Mouse (Mus musculus) midbrain, embryonic 12.5 days (tissue): ENCODE data around the gene Msh5. TPM values are rescaled to one million over a fixed set of nuclear protein-coding genes. Genes with fewer than 3 reads are reported as not detected.
"Not testable (repeated sequence)": the region's sequence is repeated elsewhere in the genome, so short reads cannot be mapped to it uniquely, and the experiment has no call there.

ENCODE experiments used
- ATAC-seq: fragments of 200-750 bp; cut with Nextera tagmentation; 2 replicates; pipeline ENCODE4 v1.8.0; 2017; ENCODE audit warnings: low read depth, moderate TSS enrichment, moderate library complexity; ENCODE audit not compliant: low FRiP score
- H3K27ac ChIP-seq: fragments of 300-500 bp; sonication (generic); replicated peaks from 2 replicates; pipeline ENCODE4 v1.5.1; 2016; ENCODE audit warnings: mild to moderate bottlenecking
- H3K27me3 ChIP-seq: fragments of 300-500 bp; sonication (generic); 2 replicates; pipeline ENCODE4 v1.6.1; 2016; ENCODE audit warnings: mild to moderate bottlenecking
- H3K36me3 ChIP-seq: fragments of 300-500 bp; sonication (generic); 2 replicates; pipeline ENCODE4 v1.6.1; 2016
- H3K4me1 ChIP-seq: fragments of 300-500 bp; sonication (generic); 2 replicates; pipeline ENCODE4 v1.6.1; 2016
- H3K4me2 ChIP-seq: fragments of 300-500 bp; sonication (generic); replicated peaks from 2 replicates; pipeline ENCODE4 v1.6.1; 2016; ENCODE audit warnings: mild to moderate bottlenecking, moderate library complexity
- H3K4me3 ChIP-seq: fragments of 300-500 bp; sonication (generic); 2 replicates; pipeline ENCODE4 v1.5.1; 2016; ENCODE audit warnings: mild to moderate bottlenecking
- H3K9ac ChIP-seq: fragments of 300-500 bp; sonication (generic); replicated peaks from 2 replicates; pipeline ENCODE4 v1.6.1; 2016; ENCODE audit warnings: mild to moderate bottlenecking, moderate library complexity
- H3K9me3 ChIP-seq: fragments of 300-500 bp; sonication (generic); 2 replicates; pipeline ENCODE4 v1.6.1; 2016; ENCODE audit warnings: mild to moderate bottlenecking
- WGBS: fragments of 180-500 bp; shearing (Covaris S2); methylation state at CpG from one replicate; pipeline ENCODE4 v1.1.7; 2016; 5-methylcytosine and 5-hydroxymethylcytosine counted together
- polyA plus RNA-seq: library from polyadenylated mRNA; unstranded; fragments of >200 nt; fragmentation: Nextera tagmentation; extraction: Ambion mirVana; gene quantifications from 2 replicates; pipeline ENCODE4 v1.2.1, GENCODE M21; 2016

Gene Msh5
- polyA plus RNA-seq, 1 experiment from 2014 or later, result 7.6 TPM

DNA sequence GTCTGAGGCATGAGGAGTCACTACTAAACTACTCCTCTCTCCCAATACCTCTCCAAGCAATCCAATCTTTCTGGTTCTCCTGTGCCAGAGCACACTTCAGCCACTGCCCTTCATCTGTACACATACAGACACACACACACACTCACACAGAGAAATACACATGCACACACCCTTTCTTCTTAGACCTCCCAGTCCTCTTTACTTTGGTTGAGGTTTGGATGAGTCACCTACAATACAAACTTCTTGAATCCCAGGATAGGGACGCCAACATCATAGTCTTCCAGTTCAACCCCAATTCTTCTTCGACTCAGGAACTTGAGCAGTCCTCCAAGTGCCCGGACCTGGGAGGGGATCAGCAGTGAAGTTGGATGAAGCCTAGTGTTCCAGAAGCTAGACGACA lies 2.8 kb downstream of the Msh5 start:
- no peaks in the 10 kb centered on the region for H3K27me3 ChIP-seq
- no peak overlapping the region for H3K4me3 ChIP-seq
- WGBS, result 89% methylated on average over 4 of the region's 4 CpGs
- no peak overlapping the region for H3K9ac ChIP-seq
- H3K4me2 ChIP-seq, result no peak overlapping the region
- no peak overlapping the region for H3K27ac ChIP-seq
- no peaks in the 10 kb centered on the region for H3K9me3 ChIP-seq
- no peak for ATAC-seq
- H3K4me1 ChIP-seq, result peaks cover 30% of the 10 kb centered on the region
- H3K36me3 ChIP-seq, result no peaks in the 10 kb centered on the region

DNA sequence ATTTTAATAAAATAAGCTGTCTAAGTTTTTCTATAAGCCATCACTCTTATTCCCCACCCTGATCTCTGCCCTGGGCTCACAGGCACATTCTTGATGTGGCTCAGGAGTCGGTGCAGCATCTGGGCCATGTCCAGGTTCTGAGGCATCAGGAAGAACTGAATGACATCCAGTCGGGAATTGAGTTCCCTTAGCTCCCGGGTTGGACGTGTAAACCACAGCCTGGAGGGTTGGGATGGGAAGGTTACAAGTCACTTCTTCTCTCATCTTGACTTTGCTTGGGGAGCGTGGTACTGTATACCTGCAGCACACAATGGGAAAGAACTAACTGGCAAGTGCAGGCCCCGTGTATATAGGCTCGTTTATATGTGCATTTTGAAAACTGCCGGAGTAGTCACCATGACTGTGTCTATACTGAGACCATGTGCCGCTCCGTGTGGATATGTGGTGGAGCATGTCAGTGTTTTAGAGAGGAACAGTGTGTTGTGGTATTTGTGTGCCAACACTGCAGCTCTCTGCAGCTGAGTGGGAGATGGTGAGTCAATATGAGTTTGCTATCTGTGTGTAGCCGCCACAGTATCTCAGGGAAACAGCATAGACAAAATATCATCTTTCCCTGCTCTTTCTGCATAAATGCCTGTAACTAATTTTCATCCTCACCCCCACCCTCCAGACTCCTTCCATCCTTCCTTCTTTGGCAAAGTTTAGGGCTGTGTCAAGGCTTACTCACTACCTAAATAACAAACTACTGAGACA lies 7.2 kb downstream of the Msh5 start:
- no peak for ATAC-seq
- no peaks in the 10 kb centered on the region for H3K9me3 ChIP-seq
- no peaks in the 10 kb centered on the region for H3K27me3 ChIP-seq
- no peaks in the 10 kb centered on the region for H3K36me3 ChIP-seq
- no peak overlapping the region for H3K9ac ChIP-seq
- H3K4me1 ChIP-seq, result no peaks in the 10 kb centered on the region
- H3K4me3 ChIP-seq, result no peak overlapping the region
- H3K4me2 ChIP-seq, result no peak overlapping the region
- 88% methylated on average over 11 of the region's 11 CpGs for WGBS
- no peak overlapping the region for H3K27ac ChIP-seq

DNA sequence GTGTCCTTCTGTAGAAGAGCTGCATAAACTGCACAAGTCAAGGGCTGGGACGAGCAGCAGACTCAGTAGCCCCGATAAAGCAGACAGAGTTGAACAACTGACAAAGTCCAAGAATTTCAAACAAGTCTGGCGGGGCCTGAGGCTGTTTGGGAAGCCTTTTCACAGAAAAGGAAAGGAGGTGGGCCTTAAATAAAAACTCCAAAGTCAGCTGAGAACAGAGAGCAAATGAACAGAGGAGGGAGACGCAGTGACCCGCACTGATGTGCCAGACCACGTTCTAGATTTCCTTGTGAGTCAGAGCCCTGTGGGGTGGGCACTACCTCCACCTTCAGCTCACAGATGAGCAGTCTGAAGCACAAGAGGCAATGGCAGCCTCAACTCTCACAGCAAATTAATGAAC lies 11.6 kb downstream of the Msh5 start:
- no peak for ATAC-seq
- WGBS, result 82% methylated on average over 6 of the region's 6 CpGs
- H3K4me3 ChIP-seq, result no peak overlapping the region
- no peaks in the 10 kb centered on the region for H3K9me3 ChIP-seq
- H3K27me3 ChIP-seq, result no peaks in the 10 kb centered on the region; the same call in 1 of the 2 replicates
- H3K36me3 ChIP-seq, result no peaks in the 10 kb centered on the region
- H3K4me1 ChIP-seq, result peaks cover 5% of the 10 kb centered on the region
- H3K9ac ChIP-seq, result no peak overlapping the region
- no peak overlapping the region for H3K27ac ChIP-seq
- H3K4me2 ChIP-seq, result no peak overlapping the region

DNA sequence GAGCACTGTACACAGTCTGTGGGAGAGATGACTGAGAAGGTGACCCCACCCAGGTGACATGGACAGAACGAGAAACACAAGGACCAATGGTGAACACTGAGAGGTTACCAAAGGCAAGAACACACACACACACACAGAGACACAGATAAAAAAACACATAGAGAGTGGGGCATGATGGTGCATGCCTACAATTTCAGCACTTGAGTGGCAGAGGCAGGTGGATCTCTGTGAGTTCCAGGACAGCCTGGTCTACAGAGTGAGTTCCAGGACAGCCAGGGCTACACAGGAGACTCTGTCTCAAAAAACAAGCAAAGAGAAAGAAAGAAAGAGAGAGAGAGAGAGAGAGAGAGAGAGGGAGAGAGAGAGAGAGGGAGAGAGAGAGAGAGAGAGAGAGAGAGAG lies 12.8 kb downstream of the Msh5 start:
- not testable (repeated sequence) for ATAC-seq, H3K9me3 ChIP-seq, H3K4me1 ChIP-seq, H3K36me3 ChIP-seq, H3K4me2 ChIP-seq, H3K27me3 ChIP-seq, H3K9ac ChIP-seq, H3K27ac ChIP-seq, H3K4me3 ChIP-seq
- 57% methylated on average over 1 of the region's 1 CpGs for WGBS

DNA sequence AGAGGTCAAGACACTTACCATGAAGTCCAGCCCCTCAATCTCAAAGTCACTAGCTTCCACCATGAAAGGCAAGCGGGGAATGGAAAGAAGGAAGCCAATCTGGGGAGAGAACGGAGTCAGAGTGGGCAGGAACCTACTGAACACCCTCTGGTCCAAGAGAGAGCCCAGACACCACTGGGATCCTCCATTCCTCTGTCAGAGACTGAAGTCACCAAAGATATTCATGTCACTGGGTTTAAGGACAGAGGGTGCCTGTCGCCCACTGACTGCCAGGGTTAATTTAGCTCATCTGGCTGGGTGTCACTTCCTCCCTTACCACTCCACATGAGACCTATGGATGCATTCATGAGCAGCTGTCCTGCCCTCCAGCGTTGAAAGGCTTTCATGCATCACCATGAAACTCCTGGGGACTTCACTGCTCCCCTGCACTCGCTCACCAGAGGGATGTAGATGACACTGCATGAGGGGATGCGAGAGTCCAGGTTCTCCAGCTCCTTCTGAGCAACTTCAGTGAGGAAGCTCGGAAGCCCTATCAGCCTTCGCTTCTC lies 14.1 kb downstream of the Msh5 start:
- H3K4me2 ChIP-seq, result no peak overlapping the region
- 78% methylated on average over 8 of the region's 8 CpGs for WGBS
- H3K4me3 ChIP-seq, result no peak overlapping the region
- H3K4me1 ChIP-seq, result peaks cover 17% of the 10 kb centered on the region
- ATAC-seq, result no peak
- H3K27me3 ChIP-seq, result no peaks in the 10 kb centered on the region; the same call in 1 of the 2 replicates
- H3K27ac ChIP-seq, result no peak overlapping the region
- no peaks in the 10 kb centered on the region for H3K36me3 ChIP-seq
- H3K9ac ChIP-seq, result no peak overlapping the region
- H3K9me3 ChIP-seq, result no peaks in the 10 kb centered on the region

DNA sequence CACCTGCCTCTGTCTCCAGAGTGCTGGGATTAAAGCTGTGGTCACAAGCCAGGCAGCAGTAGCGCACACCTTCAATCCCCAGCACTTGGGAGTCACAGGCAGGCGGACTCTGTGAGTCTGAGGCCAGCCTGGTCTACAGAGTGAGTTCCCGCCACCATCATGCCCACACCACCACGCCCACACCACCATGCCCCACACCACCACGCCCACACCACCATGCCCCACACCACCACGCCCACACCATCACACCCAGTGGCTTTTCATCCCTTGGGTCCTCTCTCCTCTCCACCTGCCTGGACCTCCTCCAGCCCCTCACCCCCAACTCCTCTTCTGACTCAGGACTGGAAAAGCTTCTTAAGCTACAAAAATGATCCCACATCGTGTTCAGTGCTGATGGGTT lies 14.7 kb downstream of the Msh5 start:
- Histone ChIP-seq H3K4me2 (no peak overlapping the region), H3K4me3 (no peak overlapping the region), H3K36me3 (no peaks in the 10 kb centered on the region), H3K27ac (no peak overlapping the region), H3K27me3 (no peaks in the 10 kb centered on the region; the same call in 1 of the 2 replicates), H3K4me1 (peaks cover 22% of the 10 kb centered on the region), H3K9ac (no peak overlapping the region), H3K9me3 (no peaks in the 10 kb centered on the region)
- no peak for ATAC-seq
- 91% methylated on average over 7 of the region's 7 CpGs for WGBS

DNA sequence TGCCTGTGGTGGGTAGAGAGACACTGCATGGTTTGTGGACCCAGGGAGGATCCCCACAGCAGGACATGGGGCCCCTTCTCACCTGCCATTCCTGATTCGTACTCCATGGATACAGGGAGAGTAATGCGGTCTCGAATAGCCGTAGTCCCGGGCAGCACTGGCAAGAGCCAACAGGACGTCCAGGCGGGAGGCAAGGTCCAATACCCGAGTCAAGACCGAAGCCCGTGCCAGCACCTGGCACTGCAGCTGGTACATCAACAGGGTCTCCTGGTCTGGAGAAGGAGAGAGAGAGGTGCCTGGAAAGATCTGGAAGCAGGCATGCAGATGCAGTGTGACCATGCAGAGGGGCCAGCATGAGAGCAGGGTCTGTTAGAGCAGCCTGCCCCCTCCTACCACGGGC lies 15.3 kb downstream of the Msh5 start:
- Histone ChIP-seq H3K36me3 (no peaks in the 10 kb centered on the region), H3K9ac (no peak overlapping the region), H3K27me3 (no peaks in the 10 kb centered on the region; the same call in 1 of the 2 replicates), H3K27ac (no peak overlapping the region), H3K4me2 (no peak overlapping the region), H3K4me3 (no peak overlapping the region), H3K4me1 (peaks cover 25% of the 10 kb centered on the region), H3K9me3 (no peaks in the 10 kb centered on the region)
- no peak for ATAC-seq
- 92% methylated on average over 11 of the region's 11 CpGs for WGBS

DNA sequence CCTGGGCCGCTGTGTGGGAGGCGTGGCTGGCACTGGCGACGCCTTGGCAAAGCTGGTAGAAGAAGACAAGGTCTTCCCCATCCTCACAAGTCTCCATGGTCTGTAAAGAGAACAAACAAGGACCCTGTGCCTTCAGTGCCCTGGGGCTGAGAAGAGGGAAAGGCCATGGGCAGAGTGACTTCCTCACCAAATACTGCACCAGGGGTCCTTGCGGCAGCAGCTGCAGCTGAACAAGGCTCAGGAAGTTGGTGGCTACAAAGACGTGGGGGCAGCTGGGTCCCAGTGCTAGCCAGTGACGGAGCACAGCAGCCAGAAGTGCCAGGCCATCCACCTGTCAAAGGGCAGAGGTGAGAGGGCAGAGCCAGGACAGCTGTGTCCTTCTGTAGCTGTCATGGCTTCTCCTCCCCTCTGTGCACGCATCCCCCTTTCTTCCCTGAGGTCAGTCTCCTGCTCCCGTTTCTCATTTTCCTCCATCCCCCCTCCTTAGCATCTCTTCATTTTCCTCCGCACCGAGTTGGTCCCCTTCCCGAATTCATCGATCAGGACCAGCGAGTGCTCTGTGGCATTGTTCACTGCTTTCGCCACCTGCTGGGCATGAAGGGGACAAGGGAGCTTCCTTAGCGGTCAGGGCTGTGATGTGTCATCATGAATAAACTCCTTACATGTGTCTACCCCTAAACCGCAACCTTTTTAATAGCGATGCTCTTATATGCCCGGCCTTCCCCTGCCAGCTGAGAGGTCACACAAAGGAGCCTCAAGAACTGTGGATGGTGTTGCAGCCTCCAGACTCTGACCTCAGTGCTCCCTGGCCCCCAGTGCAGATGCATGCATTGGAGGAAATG lies 16.6 kb downstream of the Msh5 start:
- Histone ChIP-seq H3K27ac (0 out of 2 replicates have a peak overlapping the region, but pooled peaks have one; percentile 35), H3K4me3 (0 out of 2 replicates have a peak overlapping the region, but pooled peaks have one; percentile 10), H3K4me1 (peaks cover 30% of the 10 kb centered on the region), H3K36me3 (no peaks in the 10 kb centered on the region), H3K9ac (no peak overlapping the region), H3K4me2 (peak overlapping the region; percentile 26), H3K27me3 (no peaks in the 10 kb centered on the region; the same call in 1 of the 2 replicates), H3K9me3 (no peaks in the 10 kb centered on the region)
- 0 out of 2 replicates have a peak, but pooled peaks have one; percentile 17 for ATAC-seq
- WGBS, result 30% methylated on average over 19 of the region's 19 CpGs

DNA sequence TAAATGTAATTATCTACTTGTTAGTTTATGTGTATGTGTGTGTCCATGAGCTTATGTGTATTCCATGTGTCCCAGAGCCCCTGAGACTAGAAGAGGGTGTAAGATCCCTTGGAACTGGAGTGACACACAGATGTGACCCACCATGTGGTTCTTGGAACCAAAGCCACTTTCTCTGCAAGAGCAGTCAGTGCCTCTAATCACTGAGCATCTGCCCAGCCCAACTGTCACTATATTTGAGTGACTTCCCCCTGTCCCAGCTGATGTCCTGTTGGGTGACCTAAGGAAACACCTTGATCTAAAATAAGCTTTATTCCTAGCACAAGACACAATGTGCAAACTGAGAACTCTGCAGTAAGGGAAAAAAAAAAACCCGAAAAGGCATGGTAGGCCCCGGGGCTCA lies 18.2 kb downstream of the Msh5 start:
- Histone ChIP-seq H3K9ac (no peak overlapping the region), H3K4me2 (no peak overlapping the region), H3K27ac (no peak overlapping the region), H3K9me3 (no peaks in the 10 kb centered on the region), H3K4me1 (peaks cover 30% of the 10 kb centered on the region), H3K4me3 (no peak overlapping the region), H3K36me3 (no peaks in the 10 kb centered on the region), H3K27me3 (no peaks in the 10 kb centered on the region; the same call in 1 of the 2 replicates)
- ATAC-seq, result no peak
- WGBS, result 82% methylated on average over 2 of the region's 2 CpGs

DNA sequence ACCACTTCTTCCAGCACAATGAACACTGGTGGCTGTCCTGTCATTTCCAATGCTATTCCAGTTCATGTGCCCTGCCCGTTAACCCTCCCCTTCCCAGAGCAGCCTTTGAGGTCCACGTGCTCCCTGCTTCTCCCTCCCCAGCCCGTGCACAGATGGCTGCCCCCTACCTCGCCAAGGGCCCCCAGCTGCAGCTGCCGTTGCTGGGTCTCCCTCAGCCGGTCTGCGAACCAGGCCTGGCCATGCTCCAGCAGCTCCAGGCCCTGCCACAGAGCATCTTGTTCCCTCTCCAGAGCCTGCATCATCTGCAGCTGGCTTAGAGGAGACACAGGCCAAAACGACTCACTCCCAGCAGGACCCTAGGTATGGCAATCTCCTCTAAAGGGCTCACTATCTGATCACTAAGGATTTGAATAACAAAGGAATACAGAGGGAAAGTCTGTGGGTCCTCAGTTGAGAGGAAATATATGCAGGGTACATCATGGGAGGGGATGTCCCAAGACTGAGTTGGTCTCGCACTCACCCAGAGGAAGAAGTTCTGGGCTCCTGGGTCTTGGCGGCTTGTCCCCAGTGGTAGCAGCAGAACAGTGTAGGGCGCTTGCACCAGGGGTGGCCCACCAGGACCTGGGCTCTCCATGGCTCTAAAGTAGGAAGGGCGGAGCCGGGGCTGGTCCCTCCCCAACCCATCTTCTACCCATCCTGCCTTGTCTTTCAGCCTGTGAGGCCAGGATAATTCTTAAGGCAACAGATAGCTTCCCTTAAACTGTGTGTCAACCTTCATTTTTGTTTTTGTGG lies 19.1 kb downstream of the Msh5 start, which contains the start of gene Sapcd1:
TSS of gene Sapcd1 (minus strand) at position 740 of the 792 bp plus-strand sequence.
- Histone ChIP-seq H3K27me3 (no peaks in the 10 kb centered on the region; the same call in 1 of the 2 replicates), H3K4me1 (peaks cover 30% of the 10 kb centered on the region), H3K27ac (peak within 1 kb of the TSS; percentile 58), H3K9me3 (no peaks in the 10 kb centered on the region), H3K9ac (no peak within 1 kb of the TSS), H3K36me3 (no peaks in the 10 kb centered on the region), H3K4me3 (0 out of 2 replicates have a peak within 1 kb of the TSS, but pooled peaks have one; percentile 0), H3K4me2 (peak within 1 kb of the TSS; percentile 30)
- WGBS, result 29% methylated on average over 13 of the region's 13 CpGs
- ATAC-seq, result peak; percentile 76

DNA sequence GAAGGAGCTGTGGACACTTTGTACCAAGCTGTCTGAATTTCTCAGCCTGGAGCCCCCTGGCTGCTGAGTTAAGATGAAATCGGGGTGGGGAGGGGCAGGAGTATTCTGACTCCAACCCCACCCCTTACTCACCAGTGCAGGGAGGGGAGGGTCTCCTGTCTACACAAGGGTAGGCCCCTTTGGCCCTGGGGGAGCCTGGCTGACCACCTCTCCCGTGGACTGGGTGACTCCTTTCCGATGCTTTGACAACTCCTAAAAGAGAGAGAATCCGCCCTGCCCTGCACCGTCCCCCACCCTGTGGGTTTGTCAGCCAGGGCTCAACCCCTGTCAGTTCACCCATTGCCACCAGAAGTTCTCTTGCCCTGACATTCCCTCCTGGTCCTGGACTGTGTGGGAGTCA lies 20.3 kb downstream of the Msh5 start:
- no peak for ATAC-seq
- Histone ChIP-seq H3K36me3 (no peaks in the 10 kb centered on the region), H3K27ac (no peak overlapping the region), H3K27me3 (no peaks in the 10 kb centered on the region; the same call in 1 of the 2 replicates), H3K4me1 (peaks cover 36% of the 10 kb centered on the region), H3K9ac (no peak overlapping the region), H3K9me3 (no peaks in the 10 kb centered on the region), H3K4me2 (no peak overlapping the region), H3K4me3 (no peak overlapping the region)
- WGBS, result 91% methylated on average over 5 of the region's 5 CpGs
